Comparison of ENCODE assay signal across 8 mouse cellular contexts in the genomic region with DNA sequence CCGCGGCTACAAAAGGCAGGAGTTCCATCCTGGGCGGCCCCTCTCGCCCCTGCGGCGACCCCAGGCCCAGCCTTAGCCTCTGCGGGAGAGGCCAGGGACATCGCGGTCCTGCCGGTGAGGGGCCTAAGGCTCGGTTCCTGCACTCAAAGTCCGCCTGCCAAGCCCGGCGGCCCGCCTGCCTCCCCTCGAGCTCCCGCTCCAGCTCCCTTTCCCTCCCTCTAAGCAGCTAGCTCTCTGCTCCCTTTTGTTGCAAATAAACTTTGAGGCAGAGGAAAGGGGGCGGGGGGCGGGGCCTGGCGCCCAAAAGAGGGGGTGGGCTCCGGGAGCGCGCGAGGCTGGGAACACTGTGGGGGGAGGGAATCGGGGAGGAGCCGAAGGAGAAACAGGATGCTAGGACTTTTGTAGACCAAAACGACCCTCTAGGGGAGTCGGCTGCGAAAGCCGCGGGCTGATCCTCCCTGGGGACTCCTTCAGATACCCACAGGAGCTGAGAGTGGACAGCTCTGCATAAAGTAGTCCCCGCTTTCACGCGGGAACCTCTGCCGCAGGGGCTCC. TPM values are rescaled to one million over a fixed set of nuclear protein-coding genes. Genes with fewer than 3 reads are reported as not detected.
DNase-seq lines count a peak whose midpoint lies in the region; ATAC-seq and TF ChIP-seq lines count a peak whose summit lies in the region.

Gene Arhgef17, minus strand, starts transcription at position 182 of the 555 bp plus-strand sequence.

- WGBS in embryonic facial prominence, embryonic 11.5 days = under 1% methylated on average over 32 of the region's 35 CpGs
- under 1% methylated on average over 35 of the region's 35 CpGs for WGBS in heart, embryonic 11.5 days (ENCODE audit: insufficient replicate concordance)

- TF ChIP-seq POLR2A in testis, adult 2 months (IDR thresholded peaks at IDR 0.05; ENCODE audit: control insufficient read depth, low read depth, low read length) = peak; percentile 57; the same call in 1 of the 2 replicates

- peak; percentile 70 for ATAC-seq in embryonic facial prominence, embryonic 11.5 days (replicated peaks; ENCODE audit: insufficient number of reproducible peaks, low FRiP score, low TSS enrichment, low read depth)
- peak; percentile 62 for ATAC-seq in heart, embryonic 11.5 days (replicated peaks; ENCODE audit: insufficient number of reproducible peaks, low FRiP score, low TSS enrichment)

- peaks cover 26% of the 10 kb centered on the region for H3K4me1 ChIP-seq in embryonic facial prominence, embryonic 11.5 days (ENCODE audit: control insufficient read depth, insufficient read depth, low read length)
- peaks cover 37% of the 10 kb centered on the region for H3K4me1 ChIP-seq in heart, embryonic 11.5 days (ENCODE audit: control insufficient read depth, insufficient read depth, low read length)
- H3K4me1 ChIP-seq in testis, adult 2 months (ENCODE audit: control insufficient read depth, insufficient read depth, low read length) = peaks cover 7% of the 10 kb centered on the region

- peak; percentile 86 for DNase-seq in 3T3-L1 (ENCODE audit: low read depth, low spot score)
- peak; percentile 93 for DNase-seq in ES-CJ7 (ENCODE audit: low read depth, low spot score)
- DNase-seq in embryonic facial prominence, embryonic 11.5 days (ENCODE audit: low spot score) = peak; percentile 92
- DNase-seq in kidney, postnatal 4 days = peak; percentile 86 to 92
- DNase-seq in lung, postnatal 36 days = peak; percentile 72
- DNase-seq in T-cell, adult 2 months (ENCODE audit: low spot score) = no peak

- H3K9ac ChIP-seq in embryonic facial prominence, embryonic 11.5 days (replicated peaks; ENCODE audit: low read length) = peak within 1 kb of the TSS; percentile 97
- peak within 1 kb of the TSS; percentile 89 for H3K9ac ChIP-seq in heart, embryonic 11.5 days (ENCODE audit: low read depth, low read length)

- no peaks in the 10 kb centered on the region for H3K27me3 ChIP-seq in embryonic facial prominence, embryonic 11.5 days (ENCODE audit: control insufficient read depth, insufficient read depth, low read length)
- no peaks in the 10 kb centered on the region; the same call in 1 of the 2 replicates for H3K27me3 ChIP-seq in heart, embryonic 11.5 days (ENCODE audit: control insufficient read depth, insufficient read depth, low read length)
- H3K27me3 ChIP-seq in testis, adult 2 months (ENCODE audit: control insufficient read depth, insufficient read depth, low read length) = no peaks in the 10 kb centered on the region

- no peaks in the 10 kb centered on the region for H3K36me3 ChIP-seq in embryonic facial prominence, embryonic 11.5 days (replicated peaks; ENCODE audit: control insufficient read depth, insufficient read depth, low read depth, low read length)
- no peaks in the 10 kb centered on the region for H3K36me3 ChIP-seq in heart, embryonic 11.5 days (ENCODE audit: control insufficient read depth, insufficient read depth, low read length)
- H3K36me3 ChIP-seq in testis, adult 2 months (ENCODE audit: control insufficient read depth, insufficient read depth, low read length) = no peaks in the 10 kb centered on the region

- TF ChIP-seq CTCF in testis, adult 2 months (IDR thresholded peaks at IDR 0.05; ENCODE audit: control insufficient read depth, insufficient read depth, insufficient replicate concordance, low read depth, low read length) = no peak

- H3K4me3 ChIP-seq in embryonic facial prominence, embryonic 11.5 days (ENCODE audit: low read depth, low read length) = peak within 1 kb of the TSS; percentile 87
- H3K4me3 ChIP-seq in heart, embryonic 11.5 days (ENCODE audit: low read depth, low read length) = peak within 1 kb of the TSS; percentile 82
- peak within 1 kb of the TSS; percentile 81 for H3K4me3 ChIP-seq in testis, adult 2 months (ENCODE audit: control insufficient read depth, low read depth, low read length)

- H3K4me2 ChIP-seq in embryonic facial prominence, embryonic 11.5 days (ENCODE audit: low read depth, low read length) = peak within 1 kb of the TSS; percentile 83
- H3K4me2 ChIP-seq in heart, embryonic 11.5 days = peak within 1 kb of the TSS; percentile 96

- no peaks in the 10 kb centered on the region for H3K9me3 ChIP-seq in embryonic facial prominence, embryonic 11.5 days (replicated peaks; ENCODE audit: control insufficient read depth, low read length)
- no peaks in the 10 kb centered on the region for H3K9me3 ChIP-seq in heart, embryonic 11.5 days (replicated peaks; ENCODE audit: control insufficient read depth, low read length)

- H3K27ac ChIP-seq in embryonic facial prominence, embryonic 11.5 days (replicated peaks; ENCODE audit: low read depth, low read length) = peak within 1 kb of the TSS; percentile 99
- peak within 1 kb of the TSS; percentile 99 for H3K27ac ChIP-seq in heart, embryonic 11.5 days (ENCODE audit: low read depth, low read length)
- H3K27ac ChIP-seq in testis, adult 2 months (ENCODE audit: control insufficient read depth, insufficient read depth, low read depth, low read length) = peak within 1 kb of the TSS; percentile 62

RNA-seq across cellular contexts. Expression of gene Arhgef17, which starts in this region (rescaled TPM):
- 8.1 and 10.0 TPM in 2 replicates for polyA plus RNA-seq in embryonic facial prominence, embryonic 11.5 days (2014; fragmentation: Nextera tagmentation; extraction: Ambion mirVana)
- polyA plus RNA-seq in heart, embryonic 11.5 days (2014; fragmentation: Nextera tagmentation; extraction: Ambion mirVana) = 8.5 and 8.8 TPM in 2 replicates
- polyA plus RNA-seq in testis, adult 2 months (2012; rRNA removed) = 2.8 and 3.0 TPM in 2 replicates
